Mouse (Mus musculus) hindbrain, postnatal 0 days (tissue): ENCODE measurements around the gene March6. TPM values are rescaled to one million over a fixed set of nuclear protein-coding genes. Genes with fewer than 3 reads are reported as not detected.

ENCODE experiments used
- ATAC-seq: fragments of 200-750 bp; cut with Nextera tagmentation; 2 replicates; pipeline ENCODE4 v1.8.0; 2017; ENCODE audit warnings: mild to moderate bottlenecking, moderate TSS enrichment, moderate library complexity
- DNase-seq: peaks from one replicate; pipeline ENCODE4 v3.0.0-alpha.2; 2015; ENCODE audit warnings: low spot score
- H3K27ac ChIP-seq: fragments of 300-500 bp; sonication (generic); 2 replicates; pipeline ENCODE4 v1.5.1; 2014; ENCODE audit warnings: mild to moderate bottlenecking
- H3K27me3 ChIP-seq: fragments of 300-500 bp; sonication (generic); 2 replicates; pipeline ENCODE4 v1.6.1; 2014; ENCODE audit warnings: low read length, mixed read lengths; ENCODE audit not compliant: insufficient read depth
- H3K36me3 ChIP-seq: fragments of 300-500 bp; sonication (generic); 2 replicates; pipeline ENCODE4 v1.6.1; 2014; ENCODE audit warnings: low read length, mixed read lengths; ENCODE audit not compliant: insufficient read depth
- H3K4me1 ChIP-seq: fragments of 300-500 bp; sonication (generic); 2 replicates; pipeline ENCODE4 v1.6.1; 2014; ENCODE audit warnings: antibody characterized with exemption, low read length, mixed read lengths; ENCODE audit not compliant: insufficient read depth
- H3K4me2 ChIP-seq: fragments of 300-500 bp; sonication (generic); 2 replicates; pipeline ENCODE4 v1.6.1; 2014; ENCODE audit warnings: low read depth, mild to moderate bottlenecking, low read length, moderate library complexity, mixed read lengths
- H3K4me3 ChIP-seq: fragments of 300-500 bp; sonication (generic); 2 replicates; pipeline ENCODE4 v1.5.1; 2014; ENCODE audit warnings: low read length
- H3K9ac ChIP-seq: fragments of 300-500 bp; sonication (generic); replicated peaks from 2 replicates; pipeline ENCODE4 v1.6.1; 2014; ENCODE audit warnings: mild to moderate bottlenecking, low read length, moderate library complexity, mixed read lengths
- H3K9me3 ChIP-seq: fragments of 300-500 bp; sonication (generic); 2 replicates; pipeline ENCODE4 v1.6.1; 2016; ENCODE audit warnings: low read length, mixed read lengths
- CTCF ChIP-seq: IDR thresholded peaks from 2 replicates; pipeline ENCODE4 v1.5.1; 2016; ENCODE audit warnings: antibody characterized with exemption, control low read depth, low read depth
- WGBS: fragments of 180-500 bp; shearing (Covaris S2); extraction: QIAGEN DNeasy Blood & Tissue Kit; methylation state at CpG from one replicate; pipeline ENCODE4 v1.1.7; 2014; 5-methylcytosine and 5-hydroxymethylcytosine counted together
- polyA plus RNA-seq: library from polyadenylated mRNA; unstranded; fragments of >200 nt; fragmentation: Nextera tagmentation; extraction: Ambion mirVana; gene quantifications from 2 replicates; pipeline ENCODE4 v1.2.1, GENCODE M21; 2015
- total RNA-seq: library from RNA; depleted of rRNA; stranded (reverse); fragments of >200 nt; gene quantifications from 2 replicates; pipeline ENCODE4 v1.2.3, GENCODE M21; 2014

The March6 gene
- total and polyA plus RNA-seq, 2 experiments from 2014 or later = 57.4 to 154 TPM

DNA sequence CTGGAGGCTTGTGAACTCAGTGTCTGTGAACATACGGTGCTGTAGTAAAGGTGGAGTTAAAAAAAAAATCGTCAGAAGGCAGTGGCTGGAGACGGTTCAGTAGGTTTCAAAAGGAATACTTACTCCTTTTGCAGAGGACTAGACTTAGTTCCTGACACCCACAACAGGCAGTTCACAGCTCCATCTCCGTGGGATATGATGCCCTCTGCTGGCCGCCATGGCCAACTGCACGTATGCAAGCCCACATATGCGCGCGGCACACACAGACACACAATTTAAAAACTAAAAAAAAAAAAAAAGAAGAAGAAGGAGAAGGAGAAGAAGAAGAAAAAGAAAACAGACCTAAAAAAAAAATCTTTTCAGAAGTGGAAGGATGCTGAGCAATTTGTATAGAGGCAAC lies 111.8 kb downstream of the March6 start:
- TF ChIP-seq CTCF = peak; percentile 60
- no peak overlapping the region for H3K27ac ChIP-seq
- H3K36me3 ChIP-seq = no peaks in the 10 kb centered on the region
- 37% methylated on average over 9 of the region's 9 CpGs for WGBS
- no peaks in the 10 kb centered on the region for H3K9me3 ChIP-seq
- no peaks in the 10 kb centered on the region for H3K4me1 ChIP-seq
- no peak overlapping the region for H3K9ac ChIP-seq
- peak; percentile 41 for DNase-seq
- H3K4me3 ChIP-seq = no peak overlapping the region
- ATAC-seq = no peak
- H3K27me3 ChIP-seq = no peaks in the 10 kb centered on the region
- no peak overlapping the region for H3K4me2 ChIP-seq

DNA sequence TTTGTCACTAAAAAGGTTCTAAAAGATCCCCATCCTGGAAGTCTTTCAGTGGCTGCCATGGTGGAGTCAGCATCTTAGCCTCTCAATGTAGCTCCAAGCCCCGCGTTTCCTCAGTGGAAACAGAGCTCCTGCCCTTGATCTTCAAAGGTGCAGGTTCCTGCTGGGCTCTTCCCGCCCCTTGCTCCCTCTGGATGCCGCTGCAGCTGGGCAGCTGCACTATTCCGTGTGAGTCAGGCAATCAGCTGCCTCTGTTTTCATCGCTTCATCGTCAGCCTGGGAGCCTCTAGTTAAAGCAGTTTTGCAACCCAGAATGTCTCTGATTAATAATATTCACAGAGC lies 112.2 kb downstream of the March6 start:
- peak overlapping the region; percentile 26; the same call in 1 of the 2 replicates for H3K27ac ChIP-seq
- 19% methylated on average over 7 of the region's 7 CpGs for WGBS

DNA sequence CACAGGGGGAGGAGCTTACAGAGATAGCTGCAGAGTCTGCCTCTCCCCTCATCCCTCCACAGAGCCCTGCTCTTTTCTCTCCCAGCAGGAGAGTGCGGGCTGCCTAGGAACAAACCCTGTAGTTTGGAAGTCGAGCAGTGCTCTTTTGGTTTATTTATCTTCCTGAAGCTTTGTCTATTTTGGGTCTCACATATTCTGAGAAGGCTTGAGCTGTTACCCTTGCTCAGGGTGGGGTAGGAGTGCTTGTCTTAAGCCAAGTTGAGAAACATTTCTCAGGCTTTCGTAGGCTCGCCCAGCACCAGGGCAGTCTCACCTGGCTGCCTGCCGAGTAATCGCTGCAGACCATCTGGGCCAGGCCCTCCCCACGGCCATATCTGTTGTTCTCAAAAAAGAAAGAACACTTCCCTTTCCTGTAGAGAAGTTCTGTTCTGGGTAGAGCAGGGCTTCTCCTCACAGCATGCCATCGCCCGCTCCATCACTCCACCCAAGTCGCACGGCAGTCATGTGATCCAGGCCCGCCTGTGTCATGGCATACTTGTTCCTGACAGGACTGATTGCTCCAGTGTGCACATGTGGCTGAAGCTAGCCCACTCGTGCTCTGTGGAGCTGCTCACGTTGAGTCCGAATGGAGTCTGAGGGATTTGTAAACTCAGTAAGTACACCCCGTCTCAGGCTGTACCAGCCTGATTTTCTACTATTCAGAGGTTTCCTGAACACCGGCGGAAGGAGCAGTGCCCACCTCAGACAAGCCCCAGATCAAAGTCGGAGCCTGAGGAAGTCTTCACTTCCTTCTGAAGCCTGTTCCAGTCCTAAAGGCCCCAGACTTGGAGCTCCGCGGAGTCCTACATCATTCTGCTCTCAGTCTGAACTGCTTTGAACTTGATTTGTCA lies 112.8 kb downstream of the March6 start:
- Histone ChIP-seq H3K4me3 (no peak overlapping the region), H3K9me3 (no peaks in the 10 kb centered on the region), H3K4me1 (no peaks in the 10 kb centered on the region), H3K27ac (peak overlapping the region; percentile 26; the same call in 1 of the 2 replicates), H3K36me3 (no peaks in the 10 kb centered on the region), H3K4me2 (0 out of 2 replicates have a peak overlapping the region, but pooled peaks have one; percentile 5), H3K27me3 (no peaks in the 10 kb centered on the region), H3K9ac (no peak overlapping the region)
- no peak for TF ChIP-seq CTCF
- DNase-seq (no peak), ATAC-seq (peak; percentile 46)
- WGBS = 51% methylated on average over 21 of the region's 21 CpGs

More for the DNA sequence above, 112.2 kb downstream of the March6 start:
- H3K9ac ChIP-seq = no peak overlapping the region
- H3K4me3 ChIP-seq = no peak overlapping the region
- H3K36me3 ChIP-seq = no peaks in the 10 kb centered on the region
- no peaks in the 10 kb centered on the region for H3K9me3 ChIP-seq
- H3K4me2 ChIP-seq = no peak overlapping the region
- TF ChIP-seq CTCF = no peak
- ATAC-seq = no peak
- no peaks in the 10 kb centered on the region for H3K4me1 ChIP-seq
- no peaks in the 10 kb centered on the region for H3K27me3 ChIP-seq
- DNase-seq = no peak

DNA sequence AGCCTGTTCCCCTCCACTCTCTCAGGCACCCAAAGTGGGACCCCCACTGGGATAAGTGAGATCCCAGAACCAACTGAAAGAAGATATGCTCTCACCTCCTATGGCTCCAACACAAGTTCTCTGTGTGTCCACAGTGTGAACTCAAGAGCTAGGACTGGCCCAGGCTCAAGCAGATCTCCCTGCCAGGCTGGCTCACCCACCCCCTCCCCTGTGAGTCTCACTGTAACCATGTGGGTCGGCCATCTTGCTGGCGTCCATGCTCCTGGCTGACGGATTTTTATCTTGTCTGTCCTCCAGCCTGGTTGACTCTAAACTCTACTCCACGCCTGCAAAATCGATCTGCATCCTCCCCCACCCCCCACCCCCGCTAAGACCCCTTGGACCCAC lies 113.5 kb downstream of the March6 start:
- DNase-seq (no peak), ATAC-seq (peak; percentile 55)
- no peaks in the 10 kb centered on the region for H3K27me3 ChIP-seq
- no peaks in the 10 kb centered on the region for H3K4me1 ChIP-seq
- H3K36me3 ChIP-seq = no peaks in the 10 kb centered on the region
- no peak overlapping the region for H3K4me3 ChIP-seq
- H3K4me2 ChIP-seq = 0 out of 2 replicates have a peak overlapping the region, but pooled peaks have one; percentile 5
- no peak overlapping the region for H3K9ac ChIP-seq
- 62% methylated on average over 6 of the region's 6 CpGs for WGBS
- peak overlapping the region; percentile 26; the same call in 1 of the 2 replicates for H3K27ac ChIP-seq
- TF ChIP-seq CTCF = no peak
- no peaks in the 10 kb centered on the region for H3K9me3 ChIP-seq

DNA sequence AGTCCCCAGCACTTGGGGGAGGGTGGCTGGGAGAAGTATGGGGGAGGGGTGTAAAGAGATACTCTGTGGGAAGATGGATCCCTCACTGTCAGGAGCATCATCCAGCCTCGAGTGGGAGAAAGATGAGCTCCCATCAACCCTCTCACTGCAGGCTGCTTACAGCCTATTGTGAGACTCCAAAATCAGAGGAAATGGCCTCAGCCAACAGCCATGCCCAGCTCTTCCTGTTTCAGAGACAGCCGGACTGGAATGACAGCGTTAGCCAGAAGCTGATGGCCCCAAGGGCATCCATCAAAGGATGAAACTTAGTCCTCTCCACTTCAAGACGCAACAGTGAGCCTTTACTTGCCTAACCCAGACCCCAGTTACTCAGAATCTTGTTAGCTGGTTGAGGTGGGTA lies 115.7 kb downstream of the March6 start:
- Histone ChIP-seq H3K4me2 (no peak overlapping the region), H3K27ac (no peak overlapping the region), H3K27me3 (no peaks in the 10 kb centered on the region), H3K9ac (no peak overlapping the region), H3K4me3 (no peak overlapping the region), H3K4me1 (no peaks in the 10 kb centered on the region), H3K36me3 (no peaks in the 10 kb centered on the region), H3K9me3 (no peaks in the 10 kb centered on the region)
- WGBS = 57% methylated on average over 4 of the region's 4 CpGs
- ATAC-seq (no peak), DNase-seq (no peak)
- no peak for TF ChIP-seq CTCF

DNA sequence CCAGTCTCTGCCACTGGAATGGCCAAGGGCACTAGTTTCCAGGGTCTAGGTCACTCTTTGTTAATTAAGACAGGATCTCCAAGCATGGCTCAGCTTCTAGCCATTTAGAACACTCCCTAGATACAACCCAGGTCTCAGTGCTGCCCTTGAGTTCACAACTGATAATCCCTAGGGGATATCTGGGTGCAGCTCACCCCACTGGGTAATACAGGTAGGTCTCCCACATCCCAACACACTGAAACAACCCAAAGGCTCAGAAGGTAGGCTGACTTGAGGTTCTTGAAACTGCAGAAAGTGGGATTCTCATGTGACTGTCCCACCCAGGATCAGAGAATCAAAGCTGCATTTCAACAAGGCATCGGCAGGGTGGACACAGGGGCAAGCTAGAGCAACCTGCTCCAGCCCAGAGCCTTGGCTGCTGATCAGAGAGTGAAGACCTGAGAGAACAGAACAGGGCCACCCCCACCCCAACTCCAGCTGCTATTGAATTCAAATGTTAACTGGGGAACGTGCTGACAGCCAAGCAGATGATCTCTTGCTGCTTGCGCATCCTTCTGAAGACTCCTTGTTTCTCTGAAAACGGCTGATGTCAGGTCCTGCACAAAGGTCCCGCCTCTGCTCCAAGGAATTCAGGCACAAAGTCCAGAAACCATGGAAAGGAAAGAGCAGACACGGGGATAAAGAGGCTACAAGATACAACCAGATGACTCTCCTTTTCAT lies 116.5 kb downstream of the March6 start:
- no peak for DNase-seq
- Histone ChIP-seq H3K27ac (no peak overlapping the region), H3K27me3 (no peaks in the 10 kb centered on the region), H3K36me3 (no peaks in the 10 kb centered on the region), H3K4me1 (no peaks in the 10 kb centered on the region), H3K9me3 (no peaks in the 10 kb centered on the region), H3K4me3 (no peak overlapping the region), H3K4me2 (no peak overlapping the region), H3K9ac (no peak overlapping the region)
- 35% methylated on average over 6 of the region's 6 CpGs for WGBS
- TF ChIP-seq CTCF = no peak
- ATAC-seq = no peak
